Comparison of ENCODE assay signal across 8 mouse cellular contexts in the genomic region with DNA sequence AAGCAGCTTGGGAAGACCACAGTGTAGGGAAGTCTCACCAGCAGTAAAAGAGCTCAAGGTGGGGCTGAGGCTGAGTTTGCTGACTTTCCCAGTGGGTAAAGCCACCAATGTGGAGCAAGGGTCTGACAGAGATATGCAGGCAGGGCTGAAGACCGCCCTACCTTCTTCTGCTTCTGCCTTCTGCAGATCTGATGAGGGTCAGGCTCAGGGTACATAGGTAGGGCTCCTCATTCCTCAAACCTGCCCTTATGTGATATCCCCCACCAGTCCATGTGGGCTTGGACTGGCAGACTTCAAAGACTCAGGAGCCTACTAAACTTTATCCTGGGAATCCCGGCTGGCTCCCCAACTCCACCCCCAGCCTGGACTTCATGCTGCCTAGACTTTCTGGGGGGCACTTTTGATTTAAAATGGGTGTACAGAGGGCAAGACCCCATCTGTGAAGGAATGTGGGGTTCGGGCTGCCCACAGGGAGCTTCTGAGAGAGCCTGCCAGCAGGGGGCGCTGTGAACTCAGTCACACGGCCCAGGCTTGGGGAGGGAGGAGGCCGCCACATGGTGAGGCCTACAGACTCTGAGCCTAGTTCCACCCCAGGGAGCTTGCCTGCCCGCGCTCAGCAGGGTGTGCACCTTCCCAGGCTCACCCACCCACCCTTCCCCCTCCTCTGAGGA.
DNase-seq lines count a peak whose midpoint lies in the region; ATAC-seq and TF ChIP-seq lines count a peak whose summit lies in the region.

No protein-coding gene starts in this region.

- no peak for TF ChIP-seq EP300 in ES-Bruce4 (IDR thresholded peaks at IDR 0.05; ENCODE audit: insufficient read depth, low read depth, low read length)

- no peak overlapping the region for H3K4me3 ChIP-seq in ES-Bruce4 (ENCODE audit: low read depth, low read length)
- H3K4me3 ChIP-seq in heart, embryonic 15.5 days, result no peak overlapping the region
- H3K4me3 ChIP-seq in lung, adult 2 months (replicated peaks; ENCODE audit: extremely low read depth, low read depth, low read length), result no peak overlapping the region

- no peak overlapping the region for H3K27ac ChIP-seq in ES-Bruce4 (ENCODE audit: insufficient read depth, low read length)
- H3K27ac ChIP-seq in heart, embryonic 15.5 days, result no peak overlapping the region

- peaks cover 7% of the 10 kb centered on the region for H3K4me1 ChIP-seq in ES-Bruce4 (ENCODE audit: control insufficient read depth, insufficient read depth, low read length)
- H3K4me1 ChIP-seq in heart, embryonic 15.5 days (replicated peaks), result peaks cover 44% of the 10 kb centered on the region
- H3K4me1 ChIP-seq in lung, adult 2 months (ENCODE audit: control insufficient read depth, insufficient read depth, low read length), result peaks cover 16% of the 10 kb centered on the region

- H3K4me2 ChIP-seq in heart, embryonic 15.5 days, result no peak overlapping the region

- WGBS in heart, embryonic 15.5 days, result 25% methylated on average over 8 of the region's 8 CpGs
- WGBS in lung, adult 2 months, result 17% methylated on average over 8 of the region's 8 CpGs

- peak; percentile 85 for TF ChIP-seq CTCF in ES-Bruce4 (IDR thresholded peaks at IDR 0.05; ENCODE audit: low read depth, low read length)
- peak; percentile 69 for TF ChIP-seq CTCF in lung, adult 2 months (IDR thresholded peaks at IDR 0.05; ENCODE audit: insufficient read depth, low read length)

- ATAC-seq in erythroblast, adult 5-6 weeks (replicated peaks; ENCODE audit: low FRiP score, poor library complexity, severe bottlenecking), result peak; percentile 79
- ATAC-seq in heart, embryonic 15.5 days (replicated peaks; ENCODE audit: insufficient number of reproducible peaks, insufficient read depth, low FRiP score, low read depth), result peak; percentile 73

- no peaks in the 10 kb centered on the region for H3K27me3 ChIP-seq in ES-Bruce4 (ENCODE audit: control insufficient read depth, insufficient read depth, low read length, poor library complexity, severe bottlenecking)
- H3K27me3 ChIP-seq in heart, embryonic 15.5 days, result no peaks in the 10 kb centered on the region

- no peak overlapping the region for H3K9ac ChIP-seq in ES-Bruce4 (ENCODE audit: low read depth, poor library complexity, severe bottlenecking)
- no peak overlapping the region for H3K9ac ChIP-seq in heart, embryonic 15.5 days

- H3K9me3 ChIP-seq in ES-Bruce4 (replicated peaks; ENCODE audit: control insufficient read depth, insufficient read depth, low read length, poor library complexity, severe bottlenecking), result no peaks in the 10 kb centered on the region
- H3K9me3 ChIP-seq in heart, embryonic 15.5 days (replicated peaks), result no peaks in the 10 kb centered on the region

- H3K36me3 ChIP-seq in ES-Bruce4 (ENCODE audit: control insufficient read depth, insufficient read depth, low read length, poor library complexity, severe bottlenecking), result no peaks in the 10 kb centered on the region
- H3K36me3 ChIP-seq in heart, embryonic 15.5 days, result no peaks in the 10 kb centered on the region

- peak; percentile 78 for DNase-seq in brain, adult 2 months (ENCODE audit: low read depth, low spot score)
- DNase-seq in layer of hippocampus, adult 18-20 months (ENCODE audit: low spot score in 2 of 2), result peak; percentile 71 to 83
- DNase-seq in lung, adult 2 months, result peak; percentile 94
- peak; percentile 70 for DNase-seq in retina, adult 2 months (ENCODE audit: low read depth, low spot score)
- DNase-seq in thymus, postnatal 14 days, result peak; percentile 98

- TF ChIP-seq POLR2A in ES-Bruce4 (IDR thresholded peaks at IDR 0.05; ENCODE audit: insufficient read depth, low read length), result no peak
- peak; percentile 16; the same call in 1 of the 2 replicates for TF ChIP-seq POLR2A in lung, adult 2 months (IDR thresholded peaks at IDR 0.05; ENCODE audit: borderline replicate concordance, extremely low read depth, low read depth, low read length)
